Mouse (Mus musculus): ENCODE measurements around the gene Akap8l.

Gene Akap8l

DNA sequence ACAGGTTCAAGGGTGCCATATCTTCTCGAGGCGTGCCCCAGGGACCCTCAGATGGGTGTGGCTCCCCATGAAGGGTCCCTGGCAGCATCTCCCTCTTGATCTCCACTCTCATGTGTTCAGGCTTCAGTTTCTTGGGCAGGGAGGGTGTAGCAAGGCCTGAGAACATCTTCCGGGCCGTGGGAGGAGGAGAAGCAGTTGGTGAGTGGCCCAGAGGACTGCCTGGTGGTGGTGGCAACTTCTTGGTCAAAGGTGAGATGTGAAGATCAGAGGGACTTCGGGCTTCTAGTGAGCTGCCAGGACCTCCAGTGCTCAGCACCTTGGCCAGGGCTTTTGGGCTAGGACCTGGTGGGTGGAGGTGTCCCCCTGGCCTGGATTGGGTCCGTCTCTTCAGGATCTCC, 8.5 kb upstream of the Akap8l start:
- in situ Hi-C loops (cut with MboI, MseI): loop anchor here in 1 of 2 experiments (5.0 kb wide), 2 partner anchors 38 to 68 kb away; no protein-coding TSS in a partner anchor

DNA sequence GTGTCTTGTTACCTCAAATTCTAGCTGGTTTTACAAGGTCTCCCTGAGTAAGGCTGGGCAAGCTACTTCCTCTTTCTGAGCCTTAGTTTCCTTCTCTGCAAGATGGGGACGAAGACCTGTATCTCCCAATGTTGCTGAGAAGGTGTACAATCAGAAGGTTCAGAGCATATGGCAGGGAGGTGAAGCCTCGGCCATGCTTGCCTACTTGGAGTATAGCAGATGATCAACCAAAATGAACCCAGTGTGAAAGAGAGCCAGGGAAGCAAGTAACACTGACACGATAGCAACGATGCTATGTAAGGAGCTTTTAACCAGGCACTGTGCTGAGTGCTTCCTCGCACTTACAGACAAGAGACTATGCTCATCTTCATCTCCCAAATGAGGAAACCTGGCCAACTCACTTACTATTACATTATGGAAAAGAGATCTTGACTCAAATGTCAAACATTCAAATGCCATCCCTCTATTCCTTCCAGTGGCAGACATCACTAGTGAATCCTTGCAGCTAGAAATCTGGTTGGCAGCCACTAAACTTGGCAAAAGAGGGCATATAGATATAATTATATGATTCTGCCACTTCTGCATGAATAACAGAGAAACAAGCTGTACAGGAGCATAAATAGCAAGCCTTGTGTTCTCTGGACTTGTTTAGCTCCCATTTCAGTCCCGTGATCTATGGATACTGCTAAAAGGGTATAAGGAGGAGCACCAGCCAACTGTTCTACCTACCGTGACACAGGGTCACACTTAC, 8.0 kb upstream of the Akap8l start:
- in situ Hi-C loops (cut with MboI, MseI): loop anchor here in 1 of 2 experiments (5.0 kb wide), 2 partner anchors 39 to 69 kb away; no protein-coding TSS in a partner anchor

DNA sequence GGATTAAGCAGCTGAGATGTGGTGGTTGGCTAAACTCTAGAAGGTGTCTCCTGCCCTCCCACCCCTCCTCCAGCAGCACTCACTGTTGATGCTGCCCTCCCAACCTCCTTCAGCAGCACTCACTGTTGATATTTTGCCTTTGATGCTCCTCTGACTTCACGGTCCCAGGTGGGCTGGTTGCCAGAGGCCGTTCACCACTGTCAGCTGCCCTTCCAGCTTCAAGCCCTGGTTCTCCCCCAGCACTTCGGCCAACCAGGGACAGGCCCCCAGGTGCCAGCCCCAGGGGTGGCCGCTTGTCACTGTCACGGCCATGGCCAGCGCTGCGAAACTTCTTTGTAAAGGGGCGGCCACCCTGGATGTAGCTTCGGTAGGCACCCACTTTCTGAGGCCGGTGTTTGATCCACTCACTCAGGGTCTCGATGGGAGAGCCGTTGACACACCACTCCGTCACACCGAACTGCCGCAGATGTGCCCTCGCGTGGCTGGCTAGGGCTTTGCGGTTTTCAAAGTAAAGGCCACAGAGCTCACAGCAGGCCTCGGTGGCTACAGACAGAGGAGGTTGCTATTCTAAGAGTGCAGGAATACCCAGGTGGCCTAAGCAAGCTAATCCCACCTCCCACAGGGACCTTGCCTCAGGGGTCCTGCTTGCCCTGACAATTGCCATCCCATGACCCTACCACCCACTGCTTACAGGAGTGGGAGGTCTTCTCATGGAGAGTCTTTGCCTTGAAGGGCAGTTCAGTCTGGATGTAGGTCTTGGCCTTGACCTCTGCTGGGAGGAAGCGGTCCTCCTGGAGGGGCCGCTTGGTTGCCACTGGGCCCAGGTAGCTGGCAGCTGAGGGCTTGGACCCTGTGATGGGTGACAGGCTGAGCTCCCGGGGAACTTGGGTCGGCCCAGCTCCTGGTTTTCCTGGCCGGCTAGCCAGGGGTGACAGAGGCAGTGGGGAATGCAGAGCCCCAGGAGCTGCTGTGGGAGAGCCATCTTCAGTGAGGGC, 6.7 kb upstream of the Akap8l start:
- in situ Hi-C loops (cut with MboI, MseI): loop anchor here in 1 of 2 experiments (5.0 kb wide), 2 partner anchors 40 to 70 kb away; no protein-coding TSS in a partner anchor

DNA sequence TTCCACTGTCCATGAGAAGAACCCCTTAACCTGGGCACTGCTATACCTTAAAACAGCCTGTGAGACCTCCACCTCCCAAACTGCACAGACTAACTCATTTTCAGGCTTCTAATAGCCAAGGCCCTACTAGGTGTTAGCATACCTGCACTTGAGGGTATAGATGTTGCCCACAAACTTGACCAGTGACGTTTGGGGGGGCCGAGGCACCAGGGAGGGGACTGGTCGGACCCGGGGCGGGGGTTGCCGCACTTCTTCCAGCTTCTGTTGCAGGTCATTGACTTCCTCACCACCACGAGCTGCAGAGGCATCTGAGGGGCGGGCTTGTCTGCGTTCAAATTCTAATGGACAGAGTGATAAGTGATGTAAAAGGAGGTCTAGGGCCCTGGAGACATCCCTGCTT, 5.9 kb upstream of the Akap8l start:
- in situ Hi-C loops (cut with MboI, MseI): loop anchor here in 1 of 2 experiments (5.0 kb wide), 2 partner anchors 41 to 71 kb away; no protein-coding TSS in a partner anchor

DNA sequence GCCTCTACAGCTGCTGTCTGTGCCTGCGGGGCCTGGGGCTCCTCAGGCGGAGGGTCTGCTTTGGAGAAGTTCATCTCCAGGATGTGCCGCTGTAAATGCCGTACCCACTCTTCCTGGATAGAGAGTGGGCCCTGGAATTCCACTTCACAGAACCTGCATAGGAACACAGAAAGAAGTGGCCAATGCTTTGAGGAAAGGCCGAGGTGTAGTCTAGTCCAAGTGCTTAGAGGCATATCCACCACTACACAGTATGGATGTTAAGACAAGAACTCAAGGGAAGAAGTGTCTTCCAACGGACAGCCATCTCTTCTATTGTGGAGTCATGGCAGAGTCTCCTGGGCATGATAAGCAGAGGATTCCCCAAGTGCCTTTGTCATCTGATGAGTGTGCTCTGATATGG, 4.6 kb upstream of the Akap8l start:
- in situ Hi-C loops (cut with MboI, MseI): loop anchor here in 1 of 2 experiments (5.0 kb wide), 2 partner anchors 42 to 72 kb away; no protein-coding TSS in a partner anchor

DNA sequence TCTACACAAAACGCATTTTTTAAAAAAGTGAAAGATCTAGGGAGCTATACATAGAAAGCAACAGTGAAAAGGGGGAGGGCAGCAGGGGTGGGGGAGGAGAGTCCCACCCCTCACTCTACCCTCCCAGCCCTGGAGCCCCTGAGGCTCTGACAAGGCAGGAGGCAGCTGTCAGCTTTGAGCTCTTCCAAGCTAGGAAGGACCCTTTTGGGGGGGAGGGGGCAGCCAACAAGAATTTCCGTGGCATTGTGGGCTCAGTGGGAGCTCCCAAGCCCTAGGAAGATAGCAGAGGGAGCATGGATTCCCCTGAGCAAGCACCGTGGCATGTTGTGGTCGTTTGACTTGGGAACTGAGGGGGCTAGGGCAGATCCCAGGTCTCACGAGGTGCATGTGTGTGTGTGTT, 3.8 kb upstream of the Akap8l start:
- in situ Hi-C loops (cut with MboI, MseI): no loop called here

DNA sequence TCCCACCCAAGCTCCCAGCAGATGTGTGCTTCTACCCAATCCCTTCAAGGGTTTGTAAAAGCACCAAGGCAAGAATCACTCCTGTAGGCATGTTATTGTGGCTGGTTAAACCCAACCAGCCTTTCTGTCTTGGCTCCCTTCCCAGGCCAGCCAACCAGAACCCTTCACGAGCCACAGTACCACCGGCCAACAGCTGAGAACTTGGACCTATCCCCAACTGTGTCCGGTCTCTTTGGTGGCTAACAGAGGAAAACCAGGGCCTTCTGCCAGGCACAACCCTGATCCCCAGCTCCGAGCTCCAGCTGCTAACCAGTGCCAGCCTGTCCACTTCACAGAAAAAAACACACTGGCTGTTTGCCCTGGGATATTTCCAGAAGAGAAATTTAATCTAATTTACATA, 3.3 kb upstream of the Akap8l start:
- in situ Hi-C loops (cut with MboI, MseI): no loop called here

DNA sequence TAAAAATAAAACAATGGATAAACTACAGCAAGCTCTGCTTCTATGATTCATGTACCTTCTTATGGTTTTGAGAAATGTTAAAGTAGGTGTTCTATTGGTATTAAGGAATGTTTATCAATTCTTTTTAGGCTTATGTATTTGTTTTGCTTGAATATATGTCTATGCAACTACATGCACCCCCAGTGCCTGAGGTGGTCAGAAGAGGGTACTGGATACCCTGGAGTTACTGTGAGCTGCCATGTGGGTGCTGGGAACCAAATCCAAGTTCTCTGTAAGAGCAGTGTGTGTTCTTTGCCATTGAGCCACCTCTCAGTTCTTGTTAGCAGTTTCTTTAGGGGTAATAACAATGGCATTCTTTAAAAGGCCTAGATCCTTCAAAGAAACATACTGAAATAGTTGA, 1.3 kb upstream of the Akap8l start:
- in situ Hi-C loops (cut with MboI, MseI): no loop called here

DNA sequence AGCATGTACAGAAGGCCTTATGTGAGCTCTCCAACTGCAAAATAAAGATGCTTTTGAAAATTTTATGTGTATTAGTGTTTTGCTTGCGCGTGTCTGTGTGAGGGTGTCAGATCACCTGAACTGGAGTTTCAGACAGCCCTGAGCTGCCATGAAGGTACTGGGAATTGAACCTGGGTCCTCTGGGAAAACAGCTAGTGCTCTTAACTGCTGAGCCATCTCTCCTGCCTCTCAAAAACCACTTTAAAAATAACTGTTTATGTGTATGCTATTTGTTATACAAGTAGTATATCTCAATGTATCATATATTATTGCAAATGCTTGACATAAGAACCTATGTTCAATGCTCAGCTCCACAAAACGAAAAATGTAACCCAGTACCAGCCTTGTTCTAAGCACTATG, 862 bp upstream of the Akap8l start:
- in situ Hi-C loops (cut with MboI, MseI): no loop called here

DNA sequence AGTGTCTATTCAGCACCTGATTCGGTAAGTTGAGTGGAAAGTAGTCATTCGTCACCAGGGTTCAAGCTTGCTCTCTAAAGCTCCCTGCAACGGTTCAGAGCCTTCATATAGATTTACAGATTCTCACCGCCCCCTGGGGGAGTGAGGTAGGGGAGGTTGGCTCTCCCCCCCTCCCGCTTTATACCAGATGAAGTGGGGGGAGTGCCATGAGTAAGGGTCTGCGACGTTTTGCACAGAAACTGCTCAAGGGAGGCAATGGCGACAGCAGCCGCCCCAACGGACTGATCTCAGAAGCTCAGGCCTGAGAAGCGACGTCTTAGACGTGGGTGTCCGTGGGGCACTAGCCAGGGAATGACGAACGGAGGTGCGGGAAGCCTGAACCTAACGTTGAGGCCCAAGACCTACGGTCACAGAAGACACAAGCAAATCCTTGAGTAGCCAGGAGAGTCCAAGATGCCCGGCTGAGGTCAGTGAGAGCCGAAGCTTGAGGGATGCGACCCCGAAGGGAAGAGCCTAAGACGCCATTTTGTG, 491 bp downstream of the Akap8l start:
- in situ Hi-C loops (cut with MboI, MseI): no loop called here

DNA sequence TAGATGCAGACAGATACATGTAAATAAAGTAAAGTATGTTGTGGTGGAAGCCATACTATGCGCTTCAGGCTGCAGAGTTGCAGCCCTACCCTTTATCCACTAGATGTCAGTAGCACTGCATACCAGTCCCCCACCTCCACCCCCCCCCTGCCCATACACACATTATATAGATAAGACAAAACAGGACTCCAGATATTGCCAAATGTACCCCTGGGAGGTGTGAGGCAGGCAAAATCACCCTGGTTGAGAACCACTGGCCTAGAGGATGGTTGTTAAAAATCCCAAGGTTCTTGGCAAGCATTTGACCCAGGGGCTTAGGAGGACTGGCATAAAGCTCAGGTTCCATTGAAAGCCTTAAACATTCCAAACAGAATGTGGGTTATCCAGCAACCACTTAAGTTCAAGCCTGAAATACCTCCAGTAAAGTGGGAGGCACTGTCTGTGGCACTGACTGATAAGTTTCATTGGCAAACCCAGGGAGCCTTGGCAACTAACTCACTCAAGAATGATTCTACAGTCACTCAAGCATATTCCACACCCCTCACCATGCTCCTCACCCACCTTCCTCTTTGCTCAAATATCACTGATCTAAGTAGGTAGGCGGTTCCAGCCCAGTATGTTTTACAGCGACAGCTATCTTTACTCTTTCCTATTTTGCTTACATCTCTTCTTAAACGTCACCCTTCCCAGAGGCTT, 1.2 kb downstream of the Akap8l start:
- in situ Hi-C loops (cut with MboI, MseI): no loop called here

DNA sequence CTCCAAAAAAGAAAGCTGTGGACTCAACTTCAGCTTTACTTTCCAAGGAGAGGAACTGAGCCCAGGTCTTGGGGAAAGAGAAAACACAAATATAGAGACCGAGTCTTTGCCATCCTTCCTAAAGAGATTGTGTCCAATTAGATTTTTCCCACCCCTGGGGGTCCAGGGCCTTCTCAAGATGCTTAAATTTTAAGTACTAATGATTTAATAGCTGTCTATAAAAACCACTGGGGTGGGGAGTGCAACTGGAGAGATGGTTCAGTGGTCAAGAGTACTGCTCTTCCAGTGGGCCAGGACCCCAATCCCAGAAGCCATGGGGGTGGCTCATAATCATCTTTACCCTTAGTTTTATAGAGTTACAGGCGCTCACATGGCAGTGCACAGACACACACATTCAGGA, 2.0 kb downstream of the Akap8l start:
- in situ Hi-C loops (cut with MboI, MseI): no loop called here

DNA sequence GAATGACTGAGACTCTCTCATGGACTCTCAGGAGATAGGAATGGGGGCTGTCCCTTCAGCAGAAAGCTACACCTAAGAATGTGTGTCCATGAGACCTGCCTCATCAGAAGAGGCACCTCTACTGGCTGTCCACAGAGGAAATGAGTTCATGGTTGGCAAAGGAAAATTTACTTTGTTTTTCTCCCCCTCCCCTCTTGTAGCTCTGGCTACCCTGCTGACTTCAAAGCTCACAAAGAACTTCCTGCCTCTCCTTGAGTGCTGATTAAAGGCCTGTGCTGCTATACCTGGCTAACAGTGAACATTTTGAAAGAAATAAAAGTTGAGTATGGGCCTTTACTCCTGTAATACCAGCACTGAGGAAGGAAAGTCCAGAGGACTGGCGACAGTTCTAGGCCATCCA, 9.3 kb downstream of the Akap8l start:
- in situ Hi-C loops (cut with MboI, MseI): loop anchor here in 1 of 2 experiments (5.0 kb wide), 2 partner anchors 101 to 156 kb away; no protein-coding TSS in a partner anchor

DNA sequence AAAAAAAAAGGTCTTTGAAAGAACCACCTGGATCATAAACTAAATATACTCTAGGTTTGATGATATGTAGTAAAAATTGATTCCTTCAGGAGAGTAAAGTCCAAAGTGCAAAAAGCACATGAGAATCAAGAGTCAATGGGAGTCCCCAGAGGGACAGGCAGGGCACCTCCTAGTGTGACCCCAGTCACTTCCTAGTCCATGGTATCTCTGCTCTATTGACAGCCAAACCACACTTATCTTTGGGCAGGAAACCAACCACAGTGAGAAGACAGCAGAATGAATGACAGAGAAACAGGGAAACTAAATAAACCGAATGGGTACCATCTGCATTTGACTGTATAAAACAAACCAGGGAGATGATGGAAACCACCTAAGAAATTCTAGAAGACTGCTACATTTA, 10.3 kb downstream of the Akap8l start:
- in situ Hi-C loops (cut with MboI, MseI): loop anchor here in 1 of 2 experiments (5.0 kb wide), 2 partner anchors 102 to 157 kb away; no protein-coding TSS in a partner anchor

DNA sequence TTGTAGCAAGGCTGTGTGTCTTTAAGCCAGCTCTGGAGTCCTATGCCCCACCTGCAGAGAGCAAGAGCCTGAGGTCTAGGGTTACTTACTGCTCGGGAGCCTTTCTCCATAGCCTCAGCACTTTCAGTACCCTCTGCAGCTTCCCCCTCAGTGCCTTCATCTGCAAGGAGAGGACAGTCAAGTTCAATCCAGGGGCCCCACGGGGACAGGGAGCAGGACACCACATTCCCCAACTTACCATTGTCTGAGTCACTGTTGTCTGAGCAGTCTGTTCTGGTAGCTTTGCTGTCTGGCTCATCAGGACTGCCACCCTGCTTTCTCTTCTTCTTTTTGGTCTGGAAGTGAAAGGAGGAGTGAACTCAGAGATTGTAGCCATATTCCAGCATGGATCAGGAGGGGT, 14.5 kb downstream of the Akap8l start:
- in situ Hi-C loops (cut with MboI, MseI): no loop called here

DNA sequence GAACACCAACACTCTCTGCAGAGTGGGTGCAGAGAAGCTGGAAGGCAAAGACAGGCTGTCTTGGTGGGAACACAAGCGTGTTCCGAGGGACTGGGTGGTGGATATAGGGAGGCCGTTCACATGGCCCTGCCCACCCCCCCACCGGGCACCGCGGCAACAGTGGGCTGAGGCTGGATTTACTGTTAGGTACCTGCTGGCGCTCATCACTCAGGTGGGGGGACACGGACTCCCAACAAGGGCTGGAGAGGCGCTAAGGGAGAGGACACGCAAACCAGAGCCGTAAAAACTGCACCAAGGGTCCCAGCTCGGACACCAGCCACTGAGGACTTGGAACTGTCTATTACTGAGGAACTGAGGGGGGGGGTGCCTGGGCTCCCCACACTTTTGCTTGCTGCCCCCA, 15.5 kb downstream of the Akap8l start:
- in situ Hi-C loops (cut with MboI, MseI): no loop called here

DNA sequence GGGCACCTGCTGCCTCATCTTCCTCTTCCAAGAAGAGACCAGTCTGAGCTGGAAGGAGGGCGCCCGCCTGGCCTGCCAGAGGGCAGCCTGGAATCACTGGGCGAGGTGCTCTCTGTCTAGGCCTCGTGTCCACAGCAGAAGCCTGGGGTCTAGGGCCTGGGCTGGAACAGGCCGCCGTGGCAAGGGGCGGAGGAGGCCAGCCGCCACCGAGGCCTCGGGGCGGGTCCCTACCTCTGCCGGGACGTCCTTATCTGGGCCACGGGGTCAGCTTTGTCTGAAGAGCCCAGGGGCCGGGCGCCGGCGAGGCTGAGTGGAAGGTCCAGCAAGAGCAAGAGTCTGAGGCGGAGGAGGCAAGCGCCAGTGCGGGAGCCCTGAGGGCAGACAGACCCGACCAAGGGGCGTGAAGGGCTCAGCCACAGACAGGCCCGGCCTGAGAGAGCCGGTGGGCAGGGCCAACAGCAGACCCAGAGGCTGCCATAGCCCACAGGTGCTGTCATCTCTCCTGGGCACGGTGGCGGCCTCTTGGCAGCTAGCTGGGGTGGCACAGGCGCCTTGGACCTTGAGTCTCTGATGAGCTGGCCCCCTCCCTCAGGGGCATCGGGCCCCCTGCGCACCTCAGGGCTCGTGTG, 16.6 kb downstream of the Akap8l start:
- in situ Hi-C loops (cut with MboI, MseI): no loop called here

DNA sequence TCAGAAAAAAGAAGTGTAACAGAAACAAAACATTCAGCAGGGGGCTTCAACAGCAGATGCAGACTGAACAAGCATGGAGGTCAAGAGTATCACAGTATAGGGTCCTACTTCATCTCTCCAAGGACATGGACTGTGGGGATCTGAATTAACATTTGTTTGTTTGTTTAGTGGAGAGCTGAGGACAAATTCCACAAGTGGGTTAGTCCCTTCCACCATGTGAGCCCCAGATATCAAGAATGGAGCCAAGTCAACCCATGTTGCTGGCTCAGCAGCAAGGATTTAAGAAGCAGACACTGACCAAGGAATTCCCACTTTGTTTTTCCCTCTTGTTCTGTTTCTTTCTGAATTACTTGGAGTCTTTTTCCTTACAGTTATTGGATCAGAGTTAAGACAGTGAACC, 22.9 kb downstream of the Akap8l start:
- in situ Hi-C loops (cut with MboI, MseI): no loop called here

DNA sequence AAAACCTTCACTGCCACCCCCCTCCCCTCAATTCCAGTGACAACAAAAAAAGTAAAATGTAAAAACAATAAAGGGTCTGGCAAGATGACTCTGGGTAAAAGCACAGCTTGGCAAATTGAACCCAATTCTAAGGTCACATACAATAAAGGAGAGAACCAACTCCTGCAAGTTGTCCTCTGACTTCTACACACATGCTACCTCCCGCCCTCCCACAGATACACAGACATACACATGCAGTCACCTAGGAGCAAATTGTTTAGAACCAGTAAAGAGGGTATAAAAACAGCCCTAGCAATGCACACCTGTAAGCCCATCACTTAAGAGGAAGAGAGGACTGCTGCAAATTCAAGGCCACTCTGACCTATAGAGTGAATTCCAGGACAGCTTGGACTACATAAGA, 27.6 kb downstream of the Akap8l start:
- in situ Hi-C loops (cut with MboI, MseI): loop anchor here in 1 of 2 experiments (5.0 kb wide), 2 partner anchors 39 to 1569 kb away; partner anchors contain the start of gene Kifc1

DNA sequence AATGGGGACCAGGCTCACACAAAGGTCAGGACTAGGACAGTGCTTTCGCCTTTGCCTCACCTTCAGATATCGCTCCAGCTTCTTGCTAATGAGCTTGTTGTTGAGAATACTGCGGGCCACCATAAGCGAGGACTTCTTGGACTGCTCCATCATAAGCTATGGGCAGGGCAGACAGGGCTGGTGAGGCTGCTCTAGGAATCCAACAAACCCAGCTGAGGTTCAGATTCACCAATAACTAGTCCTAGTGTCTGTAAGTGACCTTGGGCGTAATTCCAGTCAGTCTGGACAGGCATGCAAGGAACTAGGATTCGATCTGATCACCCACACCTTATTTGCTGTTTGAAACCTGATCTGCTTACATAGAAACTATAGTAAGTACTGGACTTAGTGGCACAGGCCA, 28.6 kb downstream of the Akap8l start:
- in situ Hi-C loops (cut with MboI, MseI): loop anchor here in 1 of 2 experiments (5.0 kb wide), 2 partner anchors 40 to 1570 kb away; partner anchors contain the start of gene Kifc1

All from T-helper 17 cell (primary cell).